Mouse (Mus musculus): ENCODE data around the gene Ninj1.

The Ninj1 gene

DNA sequence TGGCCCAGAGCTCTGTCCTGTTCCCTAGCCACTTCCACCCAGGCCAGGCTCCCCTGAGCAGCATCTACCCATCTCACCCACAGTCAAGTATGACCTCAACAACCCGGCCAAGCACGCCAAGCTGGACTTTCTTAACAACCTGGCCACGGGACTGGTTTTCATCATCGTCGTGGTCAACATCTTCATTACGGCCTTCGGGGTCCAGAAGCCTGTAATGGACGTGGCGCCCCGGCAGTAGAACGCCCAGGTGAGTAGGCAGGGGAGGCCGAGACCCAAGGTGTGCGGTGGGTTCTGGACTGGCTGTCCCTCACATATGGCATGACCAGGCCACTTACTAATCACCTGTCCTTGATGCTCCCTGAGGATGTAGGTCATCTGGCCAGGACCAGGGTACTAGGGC is 7.5 kb downstream of the Ninj1 start:
- no peak for ATAC-seq (ENCODE audit: insufficient number of reproducible peaks, low FRiP score, low TSS enrichment)

DNA sequence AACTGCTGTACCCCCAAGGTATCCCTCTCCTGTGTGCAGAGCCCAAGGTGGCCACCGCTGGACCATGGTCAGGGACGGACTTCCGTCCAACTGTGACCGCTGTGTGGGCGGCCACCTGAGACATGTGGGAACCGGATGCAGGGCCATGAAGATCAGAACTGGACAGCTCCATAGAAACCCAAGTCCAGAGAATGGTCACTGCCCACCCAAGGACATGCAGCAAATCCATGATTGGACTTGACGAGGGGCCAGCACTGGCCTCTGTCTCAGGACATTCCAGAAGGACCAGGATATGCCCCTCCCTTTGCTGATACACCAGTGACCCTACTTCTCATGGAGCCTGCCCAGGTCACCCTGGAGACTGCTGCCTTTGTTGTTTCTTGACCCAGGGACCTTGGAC is 8.4 kb downstream of the Ninj1 start:
- ATAC-seq (ENCODE audit: insufficient number of reproducible peaks, low FRiP score, low TSS enrichment), result no peak

DNA sequence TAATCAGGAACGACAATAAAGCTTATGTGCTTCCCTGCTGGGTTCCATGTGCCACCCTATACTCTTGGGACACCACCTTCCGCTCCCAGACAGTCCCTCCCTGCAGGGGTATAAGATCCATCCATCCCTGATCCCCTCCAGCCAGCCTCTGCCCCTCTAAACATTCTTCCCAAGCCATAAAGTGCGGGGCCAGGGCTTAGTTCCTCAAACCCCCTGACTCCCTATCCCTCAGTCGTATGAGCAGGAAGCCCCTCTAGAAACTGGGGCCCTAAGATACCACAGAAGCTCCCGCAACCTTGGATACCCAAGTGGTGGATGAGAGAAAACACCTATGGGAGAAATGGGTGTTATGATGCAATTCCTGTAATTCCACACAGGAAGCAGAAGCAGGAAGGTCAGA is 8.9 kb downstream of the Ninj1 start:
- ATAC-seq (ENCODE audit: insufficient number of reproducible peaks, low FRiP score, low TSS enrichment), result no peak

DNA sequence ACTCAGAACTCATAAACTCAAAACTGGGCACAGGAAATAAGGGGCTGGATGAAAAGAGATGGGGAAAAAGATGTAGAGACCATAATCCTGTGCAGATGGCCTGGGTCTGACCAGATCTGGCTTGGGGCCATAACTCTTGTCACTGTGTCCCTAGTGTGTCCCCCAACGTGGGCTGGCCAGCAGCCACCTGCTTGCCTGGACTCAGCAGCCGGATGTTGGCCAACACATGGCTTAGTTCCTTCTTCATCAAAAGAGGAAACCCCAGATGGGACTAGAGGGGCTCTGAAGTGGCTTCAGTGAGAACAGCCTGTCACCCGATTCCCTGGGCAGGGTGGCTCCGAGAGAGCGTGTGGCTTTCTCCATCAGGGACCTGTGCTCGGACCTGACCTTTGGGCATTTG is 9.5 kb downstream of the Ninj1 start:
- no peak for ATAC-seq (ENCODE audit: insufficient number of reproducible peaks, low FRiP score, low TSS enrichment)

DNA sequence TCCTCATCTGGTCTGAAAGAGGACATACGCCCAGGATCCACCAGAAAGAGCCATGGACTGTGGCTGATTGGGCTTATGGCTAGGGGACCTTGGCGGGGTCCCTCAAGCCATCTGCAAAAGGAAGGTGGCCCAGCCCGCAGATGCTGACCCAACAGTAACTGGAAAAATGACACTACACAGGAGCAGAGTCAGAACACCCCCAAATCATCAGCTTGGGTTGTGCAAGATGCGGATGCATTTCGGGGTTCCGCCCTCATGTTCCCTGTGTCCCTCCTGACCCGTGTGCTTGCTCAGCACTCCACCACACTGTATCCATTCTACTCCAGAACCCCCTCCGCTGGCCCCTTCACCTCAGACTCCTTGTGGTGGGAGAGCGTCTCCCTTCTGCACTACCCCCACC is 11.4 kb downstream of the Ninj1 start:
- no peak for ATAC-seq (ENCODE audit: insufficient number of reproducible peaks, low FRiP score, low TSS enrichment)

DNA sequence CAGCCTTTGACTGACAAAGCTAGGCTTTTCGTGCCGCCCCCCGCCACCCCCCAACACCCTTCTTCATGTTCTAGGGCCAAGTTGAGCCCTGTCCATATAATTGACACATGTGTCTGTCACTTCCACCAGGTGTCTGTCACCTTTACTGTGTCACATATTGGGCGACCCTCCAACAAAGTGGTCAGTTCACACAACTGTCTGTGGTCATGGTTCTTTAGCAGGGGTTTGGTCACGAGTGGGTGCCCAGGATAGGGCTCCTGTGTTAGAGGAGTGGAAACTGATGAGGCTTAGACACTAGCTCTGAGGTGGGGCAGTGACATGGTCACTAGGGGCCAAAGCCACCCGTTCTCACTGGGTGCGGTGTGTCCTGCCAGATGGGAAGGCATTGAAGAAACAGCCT is 12.6 kb downstream of the Ninj1 start:
- no peak for ATAC-seq (ENCODE audit: insufficient number of reproducible peaks, low FRiP score, low TSS enrichment)

DNA sequence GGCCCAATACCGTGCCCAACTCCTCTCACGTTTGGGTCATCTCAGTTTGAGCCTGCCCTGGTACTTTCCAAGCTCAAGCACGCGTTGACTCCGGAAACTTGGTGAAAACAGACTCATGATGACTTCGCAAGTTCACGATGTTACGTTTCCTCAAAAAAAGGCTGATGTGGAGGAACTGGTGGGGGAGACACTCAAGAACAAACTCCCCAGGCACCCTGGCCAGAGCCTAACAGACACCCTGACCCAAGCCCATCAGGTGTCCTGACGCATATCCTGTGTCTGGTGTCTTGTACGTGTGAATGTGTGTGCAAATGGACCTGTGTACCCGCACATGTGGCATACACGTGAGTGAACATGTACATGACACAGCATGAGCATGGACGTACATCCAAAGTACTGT is 13.4 kb downstream of the Ninj1 start:
- no peak for ATAC-seq (ENCODE audit: insufficient number of reproducible peaks, low FRiP score, low TSS enrichment)

DNA sequence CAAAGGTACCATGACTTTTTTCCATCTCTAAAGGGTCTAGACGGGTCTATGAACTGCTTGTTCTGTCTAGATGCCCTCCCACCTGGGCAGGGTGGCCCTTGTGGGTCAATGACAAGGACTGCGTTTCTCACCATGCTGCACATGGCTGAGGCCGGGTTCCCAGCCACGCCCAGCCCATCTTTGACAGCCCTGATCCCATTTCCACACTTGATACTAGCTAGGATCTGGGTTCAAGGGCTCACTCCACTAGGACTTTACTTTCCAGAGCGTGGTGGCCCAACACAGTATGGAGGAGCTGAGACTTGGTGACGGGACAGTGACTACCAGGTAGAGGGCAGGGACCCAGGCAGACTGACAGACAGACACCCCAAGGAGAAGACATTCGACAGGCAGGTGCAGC is 15.3 kb downstream of the Ninj1 start:
- ATAC-seq (ENCODE audit: insufficient number of reproducible peaks, low FRiP score, low TSS enrichment), result no peak

DNA sequence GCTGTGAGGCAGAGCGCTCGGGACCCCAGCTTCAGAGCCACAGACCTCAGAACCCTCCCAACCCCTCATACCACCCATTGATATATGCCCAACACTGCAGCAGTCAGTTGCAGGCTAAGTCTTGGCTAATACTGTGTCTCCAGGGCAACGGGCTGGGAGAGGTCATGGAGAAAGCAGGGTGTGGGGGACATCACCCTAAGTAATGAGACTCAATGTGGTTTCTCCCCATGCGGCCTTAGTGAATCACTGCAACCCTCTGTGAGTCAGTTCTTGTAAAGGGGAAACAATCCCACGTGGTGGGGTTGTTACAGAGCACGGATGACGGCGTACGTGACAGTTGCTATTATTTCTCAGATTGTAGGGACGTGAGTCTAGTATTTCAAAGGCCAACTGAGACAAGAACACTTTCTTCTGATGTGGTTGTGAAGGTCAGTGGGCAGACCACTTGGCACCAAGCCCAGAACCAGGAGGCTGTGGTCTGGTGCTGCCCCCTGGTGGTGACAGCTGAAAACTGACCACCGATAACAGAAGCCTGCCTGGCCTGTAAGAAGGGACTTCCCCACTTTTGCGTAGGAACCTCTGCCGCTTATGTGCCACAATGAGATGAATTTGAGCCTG is 18.2 kb downstream of the Ninj1 start:
- peak; percentile 56; the same call in 1 of the 2 replicates for ATAC-seq (ENCODE audit: insufficient number of reproducible peaks, low FRiP score, low TSS enrichment)

DNA sequence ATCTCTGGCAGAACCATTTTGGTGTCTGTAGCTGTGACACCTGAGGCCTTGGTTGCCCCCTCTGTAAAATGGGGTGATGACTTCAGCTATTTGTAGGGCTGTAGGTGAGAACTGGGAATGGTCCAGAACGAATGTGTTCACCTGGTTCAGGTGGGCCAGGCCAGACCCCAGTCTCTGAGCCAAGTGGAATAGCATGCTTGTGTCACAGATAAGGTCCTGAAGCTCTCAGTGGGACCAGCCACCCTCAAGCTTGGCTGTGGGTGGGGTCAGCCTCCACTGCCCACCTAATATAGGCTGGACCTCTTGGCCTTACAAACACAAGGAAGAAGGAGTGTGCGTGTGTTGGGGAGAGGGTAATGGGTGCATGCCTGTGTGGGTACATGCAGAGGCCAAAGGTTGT is 19.1 kb downstream of the Ninj1 start:
- no peak for ATAC-seq (ENCODE audit: insufficient number of reproducible peaks, low FRiP score, low TSS enrichment)

DNA sequence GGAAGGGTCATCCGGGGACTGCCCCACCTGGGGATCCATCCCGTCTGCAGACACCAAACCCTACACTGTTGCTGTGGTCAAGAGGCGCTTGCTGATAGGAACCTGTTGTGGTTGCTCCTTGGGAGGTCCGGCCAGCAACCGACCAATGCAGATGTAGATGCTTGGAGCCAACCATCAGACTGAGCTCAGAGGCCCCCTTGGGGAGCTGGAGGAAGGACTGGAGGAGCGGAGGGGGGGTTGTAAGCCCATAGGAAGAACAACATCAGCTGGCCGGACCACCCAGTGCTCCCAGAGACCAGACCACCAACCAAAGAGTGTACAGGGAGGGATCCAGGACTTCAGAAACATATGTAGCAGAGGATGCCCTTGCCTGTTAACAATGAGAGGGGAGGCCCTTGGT is 22.0 kb downstream of the Ninj1 start:
- no peak for ATAC-seq (ENCODE audit: insufficient number of reproducible peaks, low FRiP score, low TSS enrichment)

DNA sequence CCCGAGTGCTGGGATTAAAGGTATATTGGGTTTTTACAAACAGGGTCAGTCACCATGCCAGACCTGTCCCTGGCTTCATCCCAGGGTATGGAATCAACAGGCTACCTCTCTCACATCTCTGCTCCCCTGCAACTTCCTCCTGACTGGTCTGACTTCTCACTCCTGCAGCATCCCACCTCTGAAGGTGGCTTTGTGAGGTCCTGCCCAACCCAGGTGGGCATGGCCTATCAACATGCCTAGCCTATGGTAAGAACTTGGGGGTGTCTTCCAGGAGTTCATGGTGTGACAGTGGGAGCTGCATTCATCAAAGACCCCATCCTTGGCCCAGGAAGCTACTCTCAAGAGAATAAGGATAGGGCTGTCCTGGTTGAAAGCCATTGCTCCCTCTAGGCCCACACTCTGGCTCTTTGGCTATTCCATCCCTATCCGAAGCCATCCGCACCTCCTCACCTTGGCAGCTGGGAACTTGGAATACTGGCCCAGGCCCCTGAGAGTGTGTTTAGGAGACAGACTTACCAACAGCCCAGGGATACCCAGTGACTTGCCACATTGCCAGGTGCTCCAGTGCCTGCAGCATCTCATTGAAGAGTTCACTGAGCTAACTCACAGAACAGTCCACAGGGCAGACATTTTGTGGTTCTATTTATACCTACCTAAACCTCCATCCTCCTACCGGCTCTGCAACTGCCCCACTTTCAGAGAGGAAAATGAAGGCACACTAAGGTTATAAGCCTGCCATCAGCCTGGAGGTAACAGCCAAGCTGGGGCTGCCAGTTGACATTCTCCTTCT is 25.6 kb downstream of the Ninj1 start:
- no peak for ATAC-seq (ENCODE audit: insufficient number of reproducible peaks, low FRiP score, low TSS enrichment)

DNA sequence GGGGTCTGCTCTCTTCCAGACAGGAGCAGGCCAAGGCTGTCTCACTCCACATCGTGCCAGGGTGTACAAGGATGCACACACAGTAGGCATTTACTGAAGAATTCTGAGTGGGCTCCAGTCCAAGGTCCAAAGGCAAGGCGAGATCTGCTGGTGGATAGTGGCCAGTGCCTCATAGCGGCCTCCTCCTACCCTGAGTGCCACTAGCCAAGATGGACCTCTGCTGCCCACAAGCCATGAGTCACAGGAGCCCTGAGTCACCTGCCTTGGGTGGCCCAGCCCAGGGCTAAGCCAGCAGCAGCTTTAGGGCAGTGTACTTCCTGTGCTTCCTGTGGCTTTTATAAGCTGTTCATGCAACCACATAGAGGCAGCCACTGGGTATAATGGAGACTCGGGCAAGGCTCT is 26.2 kb downstream of the Ninj1 start:
- peak; percentile 40 for ATAC-seq (ENCODE audit: insufficient number of reproducible peaks, low FRiP score, low TSS enrichment)

DNA sequence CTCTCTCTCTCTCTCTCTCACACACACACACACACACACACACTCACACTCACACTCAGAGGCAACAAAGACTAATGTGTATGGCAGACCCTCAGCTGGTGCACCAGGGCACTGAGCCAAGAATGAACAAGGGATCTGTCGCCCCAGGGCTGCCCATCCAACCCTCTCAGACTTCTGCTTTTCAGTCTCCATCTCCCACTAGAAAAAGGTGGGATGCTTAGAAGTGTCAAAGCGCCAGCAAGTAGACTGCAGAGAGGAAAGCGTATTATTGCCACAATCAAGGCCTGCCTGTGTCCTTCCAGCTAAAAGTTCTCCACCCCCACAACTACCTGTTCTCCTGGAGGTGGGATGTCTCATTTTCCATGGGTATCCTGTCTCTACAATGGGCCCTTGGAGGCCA is 27.2 kb downstream of the Ninj1 start:
- no peak for ATAC-seq (ENCODE audit: insufficient number of reproducible peaks, low FRiP score, low TSS enrichment)

DNA sequence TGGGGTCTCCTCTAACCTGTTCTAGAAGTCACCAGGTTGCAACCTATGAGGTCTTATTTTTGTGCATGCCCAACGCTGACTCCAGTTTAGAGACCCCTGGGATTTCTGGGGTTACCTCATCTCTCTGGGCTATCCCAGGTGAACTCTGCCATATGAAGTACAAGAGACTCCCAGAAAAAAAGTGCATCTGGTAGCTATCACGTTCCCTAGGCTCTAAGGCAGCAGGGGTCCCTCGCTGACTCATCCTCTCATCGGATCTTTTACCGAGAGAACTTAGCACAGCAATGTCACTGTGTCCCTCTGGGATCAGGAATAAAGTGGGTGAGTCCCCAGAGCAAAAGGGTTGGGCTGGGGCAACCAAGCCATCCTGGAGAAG is 27.8 kb downstream of the Ninj1 start:
- no peak for ATAC-seq (ENCODE audit: insufficient number of reproducible peaks, low FRiP score, low TSS enrichment)

DNA sequence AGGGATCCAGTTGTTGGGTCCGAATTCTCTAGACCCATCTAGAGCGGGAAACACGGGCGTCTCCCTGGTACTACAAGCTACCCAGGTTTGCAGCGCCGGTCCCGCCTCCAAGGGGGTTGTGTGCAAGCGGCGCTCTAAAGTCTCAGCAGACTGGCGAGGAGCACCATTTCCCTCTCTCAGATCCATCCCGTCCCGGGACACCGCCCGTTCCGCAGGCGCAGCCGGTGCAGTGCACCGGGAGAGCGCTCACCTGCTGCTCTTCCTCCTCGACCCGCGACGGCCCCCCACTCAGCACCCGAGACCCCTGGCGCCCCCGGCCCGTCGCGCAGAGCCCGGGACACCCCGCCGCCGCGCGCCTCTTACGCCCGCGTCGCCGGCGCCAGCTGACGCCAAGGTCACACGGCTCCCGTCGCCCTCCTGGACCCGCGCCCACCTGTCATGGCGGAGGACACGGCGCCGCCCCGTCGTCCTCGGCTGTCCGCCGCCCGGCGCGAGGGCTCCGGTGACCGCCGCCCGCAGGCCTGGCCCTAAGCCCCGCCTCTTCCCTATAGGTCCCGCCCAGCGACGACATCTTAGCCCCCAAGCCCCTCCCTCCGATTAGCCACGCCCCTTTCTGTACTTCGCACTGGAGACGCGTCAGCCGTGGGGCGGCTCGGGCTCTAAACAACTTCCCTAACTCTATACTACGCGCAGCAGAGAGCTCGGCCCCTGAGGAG is 28.4 kb downstream of the Ninj1 start, which contains the start of gene Card19:
Gene Card19, minus strand, starts transcription at position 534 of the 716 bp plus-strand sequence.
- peak; percentile 58 for ATAC-seq (ENCODE audit: insufficient number of reproducible peaks, low FRiP score, low TSS enrichment)

DNA sequence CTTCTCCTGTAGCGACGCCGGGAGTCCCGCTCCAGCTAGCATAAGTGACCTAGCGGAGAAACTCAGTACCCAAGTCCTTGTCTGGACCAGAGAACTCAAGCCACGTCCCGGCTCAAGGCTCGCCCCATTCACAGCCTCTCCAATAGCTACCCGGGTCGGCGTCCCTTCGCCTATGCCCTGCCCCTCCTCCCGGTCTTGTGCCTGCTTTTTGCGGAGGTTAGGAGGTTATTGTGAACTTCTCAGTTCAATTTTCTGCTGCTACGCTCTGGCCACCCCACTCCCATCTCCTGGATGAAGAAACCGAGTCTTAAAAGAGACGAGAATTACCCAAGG is 28.9 kb downstream of the Ninj1 start:
- ATAC-seq (ENCODE audit: insufficient number of reproducible peaks, low FRiP score, low TSS enrichment), result peak; percentile 41

DNA sequence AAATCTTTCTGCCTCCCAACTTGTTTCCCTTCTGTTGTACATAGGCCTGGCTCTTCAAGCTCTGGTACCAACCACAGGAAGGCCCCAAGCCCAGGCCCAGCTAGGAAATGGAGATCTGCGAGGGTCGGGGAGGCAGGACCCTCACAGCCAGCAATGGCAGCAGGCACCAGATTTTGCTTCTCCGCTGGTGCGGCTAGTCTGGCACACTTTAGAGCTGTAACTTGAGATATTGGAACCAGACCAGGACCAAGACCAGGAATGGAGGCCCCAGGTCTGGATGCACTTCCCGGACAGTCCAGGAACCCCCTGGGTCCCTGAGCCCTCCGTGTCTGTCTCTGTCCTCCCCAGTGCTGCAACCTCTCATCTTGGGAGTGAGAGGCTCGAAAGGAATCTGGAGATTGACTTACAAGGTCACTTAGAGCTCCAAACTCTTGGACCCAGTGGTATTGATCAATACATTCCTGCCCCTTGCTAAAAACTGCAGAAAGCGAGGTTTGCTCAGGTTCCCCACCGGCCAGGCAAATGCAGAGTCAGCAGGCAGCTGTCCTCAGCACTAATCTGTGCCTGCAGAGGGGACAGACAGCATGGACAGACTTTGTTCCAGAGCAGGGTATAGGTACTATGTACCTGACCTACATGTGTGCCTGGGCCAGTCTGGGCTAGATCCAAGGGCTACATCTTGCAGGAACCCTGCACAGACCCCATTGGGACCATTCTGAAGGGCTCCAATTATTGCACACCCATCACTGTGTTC is 29.7 kb downstream of the Ninj1 start:
- no peak for ATAC-seq (ENCODE audit: insufficient number of reproducible peaks, low FRiP score, low TSS enrichment)

DNA sequence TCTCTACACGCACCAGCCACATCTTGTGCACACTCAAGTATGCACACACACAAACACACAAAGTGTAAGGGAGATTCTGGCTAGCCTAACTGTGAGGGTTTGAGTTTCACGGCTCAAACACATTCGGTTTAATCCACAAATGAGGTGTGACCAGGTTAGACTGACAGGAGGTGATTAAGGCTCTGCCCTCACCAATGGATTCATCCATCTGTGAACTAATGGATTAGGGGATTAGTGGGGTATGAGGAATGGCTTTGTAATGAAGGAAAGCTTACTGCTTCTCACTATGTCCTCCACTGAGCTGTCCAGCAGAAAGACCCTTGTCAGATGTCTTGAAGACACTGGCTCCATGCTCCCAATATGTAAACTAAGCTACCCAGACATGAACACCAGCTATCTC is 31.4 kb downstream of the Ninj1 start:
- no peak for ATAC-seq (ENCODE audit: insufficient number of reproducible peaks, low FRiP score, low TSS enrichment)

DNA sequence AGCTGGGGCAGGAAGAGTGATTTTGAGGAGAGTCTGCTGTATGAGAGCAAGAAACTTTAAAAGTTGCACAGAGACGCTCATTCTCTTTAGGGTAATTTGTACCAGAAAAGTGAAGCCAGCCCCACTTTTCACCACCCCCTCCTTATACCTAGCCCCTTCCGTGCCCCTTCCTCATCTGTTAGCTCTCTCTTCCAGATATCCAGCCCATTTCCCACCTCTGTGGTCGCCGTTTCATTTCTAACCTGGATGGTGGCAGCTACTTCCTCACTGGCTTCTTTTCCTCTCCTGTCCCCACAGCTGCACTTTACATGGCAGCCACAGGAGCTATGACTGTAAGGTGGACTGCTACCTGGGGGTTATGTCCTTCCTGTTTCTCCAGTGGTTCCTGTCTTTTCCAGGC is 32.1 kb downstream of the Ninj1 start:
- no peak for ATAC-seq (ENCODE audit: insufficient number of reproducible peaks, low FRiP score, low TSS enrichment)

DNA sequence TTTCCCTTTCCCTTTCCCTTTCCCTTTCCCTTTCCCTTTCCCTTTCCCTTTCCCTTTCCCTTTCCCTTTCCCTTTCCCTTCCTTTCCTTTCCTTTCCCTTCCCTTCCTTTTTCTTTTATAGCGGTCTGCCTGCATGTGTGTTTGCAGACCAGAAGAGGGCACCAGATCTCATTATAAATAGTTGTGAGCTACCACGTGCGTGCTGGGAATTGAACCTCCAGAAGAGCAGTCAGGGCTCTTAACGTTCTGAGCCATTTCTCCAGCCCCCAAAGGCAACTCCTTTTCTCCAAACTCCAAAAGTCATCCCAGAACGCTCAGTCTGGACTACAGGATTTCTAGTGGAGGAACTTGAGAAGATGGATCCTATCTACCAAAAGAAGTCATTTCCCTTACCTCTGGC is 33.6 kb downstream of the Ninj1 start:
- ATAC-seq (ENCODE audit: insufficient number of reproducible peaks, low FRiP score, low TSS enrichment), result no peak

All from cerebellum, adult (tissue).